In the genomic region with DNA sequence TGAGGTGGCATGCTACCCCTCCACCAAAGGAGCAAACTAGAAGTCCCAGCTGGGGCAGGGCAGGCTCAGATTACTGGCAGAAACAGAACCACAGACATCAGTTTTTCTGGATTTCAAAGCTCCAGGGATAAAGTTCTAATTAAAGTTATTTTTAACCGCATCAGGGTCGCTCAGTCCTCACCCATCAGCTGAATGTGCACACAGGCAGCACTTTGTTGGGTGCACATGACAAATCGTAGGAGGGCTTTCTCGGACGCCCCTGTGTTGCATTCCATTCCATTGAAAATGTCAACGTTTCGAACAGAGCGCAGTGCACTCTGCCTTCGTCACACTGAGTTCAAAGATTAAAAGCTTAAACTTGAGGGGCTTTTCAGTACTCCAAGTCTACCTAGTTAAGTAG, we compare ENCODE assay signal across 22 mouse cellular contexts.
DNase-seq lines count a peak whose midpoint lies in the region; ATAC-seq and TF ChIP-seq lines count a peak whose summit lies in the region.
"Had no signal": no experiment of that assay in that cellular context is flagged by ENCODE, and none has a peak within 500 bp of the region (broad histone marks: within the 10 kb centered on the region; RNA-seq: fewer than 3 reads in every experiment).

No protein-coding gene starts in this region.

- no peaks in the 10 kb centered on the region for H3K27me3 ChIP-seq in forebrain, embryonic 15.5 days
- H3K27me3 ChIP-seq in forebrain, embryonic 13.5 days: no peaks in the 10 kb centered on the region
- H3K27me3 ChIP-seq in heart, embryonic 13.5 days (replicated peaks): no peaks in the 10 kb centered on the region
- H3K27me3 ChIP-seq: embryonic facial prominence, embryonic 15.5 days; hindbrain, embryonic 13.5 days had no signal

- no peak overlapping the region for H3K4me3 ChIP-seq in forebrain, embryonic 15.5 days
- no peak overlapping the region for H3K4me3 ChIP-seq in forebrain, embryonic 13.5 days
- no peak overlapping the region for H3K4me3 ChIP-seq in heart, embryonic 13.5 days
- H3K4me3 ChIP-seq in layer of hippocampus, adult 2 months: no peak overlapping the region
- H3K4me3 ChIP-seq: embryonic facial prominence, embryonic 15.5 days; hindbrain, embryonic 13.5 days had no signal

- intact Hi-C loops in heart, postnatal 25 days (cut with DNase I): no loop called here

- no peak for ATAC-seq in forebrain, embryonic 15.5 days (replicated peaks)
- no peak for ATAC-seq in forebrain, embryonic 13.5 days
- ATAC-seq in heart, embryonic 13.5 days (ENCODE audit: extremely low read depth, insufficient number of reproducible peaks, low FRiP score, low TSS enrichment): no peak
- ATAC-seq: inflammation-experienced regulatory T-cells, adult 6 months; liver, postnatal 0 days; lung, postnatal 0 days had no signal

- no peaks in the 10 kb centered on the region for H3K36me3 ChIP-seq in forebrain, embryonic 15.5 days
- H3K36me3 ChIP-seq in forebrain, embryonic 13.5 days (ENCODE audit: poor library complexity, severe bottlenecking): no peaks in the 10 kb centered on the region
- no peaks in the 10 kb centered on the region for H3K36me3 ChIP-seq in heart, embryonic 13.5 days
- H3K36me3 ChIP-seq: embryonic facial prominence, embryonic 15.5 days; hindbrain, embryonic 13.5 days had no signal

- H3K4me1 ChIP-seq in forebrain, embryonic 15.5 days: peaks cover 12% of the 10 kb centered on the region; the same call in 1 of the 2 replicates
- peaks cover 9% of the 10 kb centered on the region for H3K4me1 ChIP-seq in forebrain, embryonic 13.5 days
- peaks cover 43% of the 10 kb centered on the region for H3K4me1 ChIP-seq in heart, embryonic 13.5 days
- H3K4me1 ChIP-seq: embryonic facial prominence, embryonic 15.5 days; hindbrain, embryonic 13.5 days had no signal

- no peak for DNase-seq in heart, postnatal 25 days (ENCODE audit: low spot score)
- no peak for DNase-seq in layer of hippocampus, adult 2 months (ENCODE audit: low spot score in 2 of 2)
- DNase-seq in layer of hippocampus, adult 9-10 months (ENCODE audit: low spot score): no peak
- DNase-seq in retina, embryonic 14.5 days (ENCODE audit: low spot score): no peak
- DNase-seq: adrenal gland, postnatal 10 days; cerebellum, adult 2 months; cerebellum, postnatal 25 days; gastrocnemius, postnatal 10 days; kidney, adult 18-20 months; liver, postnatal 0 days; thymus, adult 18-20 months; thymus, postnatal 36 days had no signal

- H3K9me3 ChIP-seq in forebrain, embryonic 15.5 days: no peaks in the 10 kb centered on the region
- no peaks in the 10 kb centered on the region for H3K9me3 ChIP-seq in forebrain, embryonic 13.5 days (replicated peaks)
- H3K9me3 ChIP-seq in heart, embryonic 13.5 days: no peaks in the 10 kb centered on the region
- H3K9me3 ChIP-seq: embryonic facial prominence, embryonic 15.5 days; hindbrain, embryonic 13.5 days had no signal

- no peak overlapping the region for H3K4me2 ChIP-seq in forebrain, embryonic 15.5 days (replicated peaks)
- no peak overlapping the region for H3K4me2 ChIP-seq in forebrain, embryonic 13.5 days
- H3K4me2 ChIP-seq in heart, embryonic 13.5 days: peak overlapping the region; percentile 29
- H3K4me2 ChIP-seq: embryonic facial prominence, embryonic 15.5 days; hindbrain, embryonic 13.5 days; liver, embryonic 11.5 days had no signal

- H3K9ac ChIP-seq in forebrain, embryonic 15.5 days (replicated peaks): no peak overlapping the region
- no peak overlapping the region for H3K9ac ChIP-seq in forebrain, embryonic 13.5 days
- no peak overlapping the region; the same call in 1 of the 2 replicates for H3K9ac ChIP-seq in heart, embryonic 13.5 days
- H3K9ac ChIP-seq: embryonic facial prominence, embryonic 15.5 days; hindbrain, embryonic 13.5 days; liver, postnatal 0 days had no signal

- 55% methylated on average over 9 of the region's 9 CpGs for WGBS in forebrain, embryonic 15.5 days
- 58% methylated on average over 9 of the region's 9 CpGs for WGBS in forebrain, embryonic 13.5 days
- 31% methylated on average over 9 of the region's 9 CpGs for WGBS in heart, embryonic 13.5 days

- TF ChIP-seq CTCF in layer of hippocampus, adult 2 months (conservative IDR thresholded peaks at IDR 0.05): no peak

- 0 out of 2 replicates have a peak overlapping the region, but pooled peaks have one; percentile 14 for H3K27ac ChIP-seq in forebrain, embryonic 15.5 days (replicated peaks)
- no peak overlapping the region for H3K27ac ChIP-seq in forebrain, embryonic 13.5 days
- peak overlapping the region; percentile 4; the same call in 1 of the 2 replicates for H3K27ac ChIP-seq in heart, embryonic 13.5 days (replicated peaks)
- peak overlapping the region; percentile 85 for H3K27ac ChIP-seq in layer of hippocampus, adult 2 months
- H3K27ac ChIP-seq: embryonic facial prominence, embryonic 15.5 days; hindbrain, embryonic 13.5 days; kidney, postnatal 0 days; macrophage had no signal
